Mouse (Mus musculus): Measurements from ENCODE around the gene Vmn1r13. TPM values are rescaled to one million over a fixed set of nuclear protein-coding genes. Genes with fewer than 3 reads are reported as not detected.
"Not testable (repeated sequence)": the region's sequence is repeated elsewhere in the genome, so short reads cannot be mapped to it uniquely, and the experiment has no call there.

Vmn1r13 gene
- not detected in 2 replicates for polyA plus RNA-seq (2014; fragmentation: Nextera tagmentation; extraction: Ambion mirVana)

- 91% methylated on average over 1 of the region's 1 CpGs for WGBS
- not testable (repeated sequence) for H3K9me3 ChIP-seq (ENCODE audit: control insufficient read depth, low read length); ATAC-seq (ENCODE audit: low FRiP score); H3K27ac ChIP-seq; H3K36me3 ChIP-seq (replicated peaks; ENCODE audit: control insufficient read depth, insufficient read depth); H3K9ac ChIP-seq; H3K4me1 ChIP-seq (replicated peaks; ENCODE audit: control insufficient read depth, insufficient read depth, low read length); DNase-seq (ENCODE audit: low spot score); H3K4me2 ChIP-seq (replicated peaks); H3K27me3 ChIP-seq (ENCODE audit: control insufficient read depth, insufficient read depth, low read length); H3K4me3 ChIP-seq (replicated peaks; ENCODE audit: low read length)
Measured at GRCm38 (mm10) chr6:57202990-57203389, at the start of gene Vmn1r13. Vmn1r13 (plus strand) TSS chr6:57203290.

DNA sequence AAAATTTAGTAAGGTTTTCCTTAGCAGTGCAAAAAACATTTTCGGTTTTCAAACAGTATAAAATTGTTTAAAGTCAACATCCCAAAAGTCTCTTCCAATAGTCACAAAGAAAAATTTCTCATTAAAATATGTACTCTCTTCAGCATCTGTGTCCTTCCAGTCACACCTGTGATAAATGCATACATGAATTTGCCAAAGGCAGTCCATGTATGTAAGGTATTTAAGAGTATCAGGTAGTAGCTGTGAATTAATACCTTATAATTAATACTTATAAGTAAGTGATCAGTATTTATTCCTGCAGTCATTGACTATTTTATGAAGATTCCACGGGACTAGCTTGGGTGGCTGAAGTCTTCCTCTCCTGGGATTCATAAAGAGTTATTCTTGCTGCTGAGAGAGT lies 46.5 kb upstream of the Vmn1r13 start, which contains the start of gene Vmn1r12:
Gene Vmn1r12 (plus strand): TSS at position 301 of the 400 bp plus-strand sequence.
- H3K4me2 ChIP-seq (replicated peaks) = no peak within 1 kb of the TSS
- H3K4me1 ChIP-seq (replicated peaks; ENCODE audit: control insufficient read depth, insufficient read depth, low read length) = no peaks in the 10 kb centered on the region
- no peak within 1 kb of the TSS for H3K4me3 ChIP-seq (replicated peaks; ENCODE audit: low read length)
- H3K36me3 ChIP-seq (replicated peaks; ENCODE audit: control insufficient read depth, insufficient read depth) = no peaks in the 10 kb centered on the region
- no peak within 1 kb of the TSS for H3K27ac ChIP-seq
- H3K27me3 ChIP-seq (ENCODE audit: control insufficient read depth, insufficient read depth, low read length) = no peaks in the 10 kb centered on the region
- WGBS = 81% methylated on average over 2 of the region's 2 CpGs
- DNase-seq (ENCODE audit: low spot score) (no peak), ATAC-seq (ENCODE audit: low FRiP score) (no peak)
- H3K9ac ChIP-seq = no peak within 1 kb of the TSS
- no peaks in the 10 kb centered on the region for H3K9me3 ChIP-seq (ENCODE audit: control insufficient read depth, low read length)

DNA sequence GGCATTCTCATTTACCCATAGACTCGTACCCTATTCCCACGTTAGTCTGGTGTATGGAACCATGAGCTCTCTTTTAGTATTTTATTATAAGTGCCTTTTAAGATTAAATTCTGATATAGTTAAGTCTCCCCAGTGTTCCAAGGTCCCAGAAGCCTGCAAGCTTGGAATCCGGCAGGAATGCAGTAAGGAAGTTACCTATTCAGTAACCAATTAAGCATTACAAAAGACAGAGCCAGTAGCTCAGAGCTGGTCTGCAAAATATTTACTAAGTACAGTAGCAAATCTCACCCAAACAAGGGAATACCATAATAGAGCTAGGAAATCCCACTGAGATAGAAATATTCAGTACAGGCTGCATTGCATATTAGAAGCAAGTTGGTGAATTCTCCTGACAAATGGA lies 13.1 kb upstream of the Vmn1r13 start:
- H3K36me3 ChIP-seq (replicated peaks; ENCODE audit: control insufficient read depth, insufficient read depth); H3K4me2 ChIP-seq (replicated peaks); ATAC-seq (ENCODE audit: low FRiP score); H3K27ac ChIP-seq; DNase-seq (ENCODE audit: low spot score); H3K4me3 ChIP-seq (replicated peaks; ENCODE audit: low read length); H3K9ac ChIP-seq; H3K27me3 ChIP-seq (ENCODE audit: control insufficient read depth, insufficient read depth, low read length); H3K9me3 ChIP-seq (ENCODE audit: control insufficient read depth, low read length); H3K4me1 ChIP-seq (replicated peaks; ENCODE audit: control insufficient read depth, insufficient read depth, low read length): not testable (repeated sequence)
- WGBS = 49% methylated on average over 3 of the region's 3 CpGs

DNA sequence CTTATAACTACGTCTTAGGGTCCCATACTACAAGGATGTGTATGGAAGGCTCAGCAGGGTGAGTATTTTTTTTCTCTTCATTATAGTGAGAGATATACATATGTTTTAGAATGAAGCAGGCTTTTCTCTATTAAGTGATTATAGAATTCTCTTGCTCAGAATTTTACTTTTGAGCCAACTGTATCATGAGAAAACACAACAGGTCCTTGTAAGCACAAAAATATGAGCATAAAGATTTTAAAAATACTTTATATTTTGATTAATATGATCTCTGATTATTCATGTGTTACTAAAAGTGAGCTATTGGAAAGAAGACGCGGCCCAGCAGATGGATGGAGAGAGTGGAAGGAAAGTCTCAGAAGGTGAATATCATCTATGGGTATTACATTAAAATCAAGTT lies 28.3 kb downstream of the Vmn1r13 start, which contains the start of gene Vmn1r14:
Gene Vmn1r14 (plus strand): TSS at position 301 of the 400 bp plus-strand sequence.
- Histone ChIP-seq H3K4me2 (replicated peaks) (no peak within 1 kb of the TSS), H3K36me3 (replicated peaks; ENCODE audit: control insufficient read depth, insufficient read depth) (no peaks in the 10 kb centered on the region), H3K9me3 (ENCODE audit: control insufficient read depth, low read length) (no peaks in the 10 kb centered on the region), H3K27me3 (ENCODE audit: control insufficient read depth, insufficient read depth, low read length) (no peaks in the 10 kb centered on the region), H3K27ac (no peak within 1 kb of the TSS), H3K4me3 (replicated peaks; ENCODE audit: low read length) (no peak within 1 kb of the TSS), H3K4me1 (replicated peaks; ENCODE audit: control insufficient read depth, insufficient read depth, low read length) (no peaks in the 10 kb centered on the region), H3K9ac (no peak within 1 kb of the TSS)
- WGBS = 90% methylated on average over 3 of the region's 3 CpGs
- ATAC-seq (ENCODE audit: low FRiP score) (no peak), DNase-seq (ENCODE audit: low spot score) (no peak)

DNA sequence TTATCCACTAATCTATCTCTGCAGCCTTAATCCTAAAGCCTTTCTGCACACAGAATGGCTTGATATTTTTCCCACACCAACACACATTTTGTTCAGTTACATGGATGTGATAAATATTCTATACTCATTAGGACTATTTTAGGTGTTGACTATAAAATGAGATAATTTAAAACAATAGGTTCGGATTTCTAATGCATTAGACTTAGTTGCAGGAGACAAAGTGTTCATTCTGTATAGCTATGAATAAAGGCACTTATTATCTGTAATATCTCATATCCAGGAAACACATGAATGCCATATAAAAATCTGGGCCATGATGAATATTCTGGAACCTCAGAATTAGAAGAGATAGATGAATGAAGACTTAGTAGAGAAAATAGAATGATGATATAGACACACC lies 54.6 kb downstream of the Vmn1r13 start, which contains the start of gene Vmn1r15:
Gene Vmn1r15 (plus strand): TSS at position 301 of the 400 bp plus-strand sequence.
- no peaks in the 10 kb centered on the region for H3K4me1 ChIP-seq (replicated peaks; ENCODE audit: control insufficient read depth, insufficient read depth, low read length)
- 86% methylated on average over 1 of the region's 1 CpGs for WGBS

DNA sequence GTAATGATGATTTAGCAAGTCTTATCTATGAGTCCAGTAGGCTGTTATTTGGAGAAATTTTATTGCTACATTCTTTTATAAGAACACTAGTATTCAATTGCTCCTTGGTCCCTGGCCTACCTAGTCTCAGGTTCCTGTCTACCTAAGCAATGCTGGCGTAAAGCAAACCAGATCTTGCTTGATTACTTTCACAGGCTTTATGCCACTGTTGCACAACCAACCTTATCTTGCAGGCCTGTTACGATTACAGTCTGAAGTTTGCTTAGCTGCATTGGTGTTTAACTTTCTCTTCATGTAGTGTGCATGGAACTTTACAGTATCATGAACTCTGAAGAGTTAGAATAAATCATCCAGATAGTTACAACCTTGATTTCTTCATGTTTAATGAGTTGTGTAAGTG lies 57.9 kb downstream of the Vmn1r13 start:
- H3K4me2 ChIP-seq (replicated peaks) = no peak overlapping the region
- H3K27me3 ChIP-seq (ENCODE audit: control insufficient read depth, insufficient read depth, low read length) = no peaks in the 10 kb centered on the region
- no peaks in the 10 kb centered on the region for H3K4me1 ChIP-seq (replicated peaks; ENCODE audit: control insufficient read depth, insufficient read depth, low read length)
- no peak overlapping the region for H3K4me3 ChIP-seq (replicated peaks; ENCODE audit: low read length)
- no peaks in the 10 kb centered on the region for H3K36me3 ChIP-seq (replicated peaks; ENCODE audit: control insufficient read depth, insufficient read depth)
- H3K9ac ChIP-seq = no peak overlapping the region
- DNase-seq (ENCODE audit: low spot score) = no peak
- ATAC-seq (ENCODE audit: low FRiP score) = no peak
- no peaks in the 10 kb centered on the region for H3K9me3 ChIP-seq (ENCODE audit: control insufficient read depth, low read length)
- WGBS = 96% methylated on average over 2 of the region's 2 CpGs
- H3K27ac ChIP-seq = no peak overlapping the region

More for the DNA sequence above, 54.6 kb downstream of the Vmn1r13 start, which contains the start of gene Vmn1r15:
- Histone ChIP-seq H3K9me3 (ENCODE audit: control insufficient read depth, low read length) (no peaks in the 10 kb centered on the region), H3K9ac (no peak within 1 kb of the TSS), H3K36me3 (replicated peaks; ENCODE audit: control insufficient read depth, insufficient read depth) (no peaks in the 10 kb centered on the region), H3K27ac (no peak within 1 kb of the TSS), H3K4me2 (replicated peaks) (no peak within 1 kb of the TSS), H3K27me3 (ENCODE audit: control insufficient read depth, insufficient read depth, low read length) (no peaks in the 10 kb centered on the region), H3K4me3 (replicated peaks; ENCODE audit: low read length) (no peak within 1 kb of the TSS)
- ATAC-seq (ENCODE audit: low FRiP score) = no peak
- no peak for DNase-seq (ENCODE audit: low spot score)

Other genes with a start within 250 kb of the Vmn1r13 start
- not detected in 2 replicates for gene Vmn1r5, start 233.0 kb upstream of the Vmn1r13 start, polyA plus RNA-seq (2014; fragmentation: Nextera tagmentation; extraction: Ambion mirVana)
- not detected in 2 replicates for gene Vmn1r6, start 206.0 kb upstream of the Vmn1r13 start, polyA plus RNA-seq (2014; fragmentation: Nextera tagmentation; extraction: Ambion mirVana)
- gene Vmn1r7, start 178.0 kb upstream of the Vmn1r13 start, polyA plus RNA-seq (2014; fragmentation: Nextera tagmentation; extraction: Ambion mirVana) = not detected in 2 replicates
- not detected in 2 replicates for gene Vmn1r8, start 171.0 kb upstream of the Vmn1r13 start, polyA plus RNA-seq (2014; fragmentation: Nextera tagmentation; extraction: Ambion mirVana)
- gene Vmn1r9, start 136.5 kb upstream of the Vmn1r13 start, polyA plus RNA-seq (2014; fragmentation: Nextera tagmentation; extraction: Ambion mirVana) = not detected in 2 replicates
- not detected in 2 replicates for gene Vmn1r10, start 93.8 kb upstream of the Vmn1r13 start, polyA plus RNA-seq (2014; fragmentation: Nextera tagmentation; extraction: Ambion mirVana)
- gene Vmn1r11, start 69.8 kb upstream of the Vmn1r13 start, polyA plus RNA-seq (2014; fragmentation: Nextera tagmentation; extraction: Ambion mirVana) = not detected in 2 replicates
- gene Vmn1r12, start 46.4 kb upstream of the Vmn1r13 start, polyA plus RNA-seq (2014; fragmentation: Nextera tagmentation; extraction: Ambion mirVana) = not detected in 2 replicates
- gene Vmn1r14, start 28.4 kb downstream of the Vmn1r13 start, polyA plus RNA-seq (2014; fragmentation: Nextera tagmentation; extraction: Ambion mirVana) = not detected in 2 replicates
- gene Vmn1r15, start 54.7 kb downstream of the Vmn1r13 start, polyA plus RNA-seq (2014; fragmentation: Nextera tagmentation; extraction: Ambion mirVana) = not detected in 2 replicates
- gene Vmn1r16, start 126.2 kb downstream of the Vmn1r13 start, polyA plus RNA-seq (2014; fragmentation: Nextera tagmentation; extraction: Ambion mirVana) = not detected in 2 replicates
- not detected in 2 replicates for gene Vmn1r17, start 160.4 kb downstream of the Vmn1r13 start, polyA plus RNA-seq (2014; fragmentation: Nextera tagmentation; extraction: Ambion mirVana)
- not detected in 2 replicates for gene Vmn1r18, start 192.5 kb downstream of the Vmn1r13 start, polyA plus RNA-seq (2014; fragmentation: Nextera tagmentation; extraction: Ambion mirVana)
- not detected in 2 replicates for gene Vmn1r19, start 200.5 kb downstream of the Vmn1r13 start, polyA plus RNA-seq (2014; fragmentation: Nextera tagmentation; extraction: Ambion mirVana)
- not detected in 2 replicates for gene Vmn1r20, start 225.6 kb downstream of the Vmn1r13 start, polyA plus RNA-seq (2014; fragmentation: Nextera tagmentation; extraction: Ambion mirVana)